Mouse (Mus musculus) liver, adult 2 months (tissue): ENCODE results near the gene Rab3gap2.

Source experiments
- CTCF ChIP-seq: fragments of 200-500 bp; IDR thresholded peaks from 2 replicates; pipeline ENCODE4 v1.5.1; 2011; ENCODE audit warnings: low read depth, low read length, control low read depth
- POLR2A ChIP-seq: fragments of 200-500 bp; IDR thresholded peaks from 2 replicates; pipeline ENCODE4 v1.6.1; 2011; ENCODE audit warnings: low read length, control low read depth; ENCODE audit not compliant: insufficient read depth; ENCODE audit errors: extremely low read depth

- TF ChIP-seq POLR2A (no peak), CTCF (no peak)
Measured at GRCm38 (mm10) chr1:185314546-185314945, 110.6 kb downstream of the Rab3gap2 start.
